Mouse (Mus musculus) myocyte (in vitro differentiated cells): ENCODE results near the gene Id3.

Source experiments
- MAX ChIP-seq: IDR thresholded peaks from one replicate; pipeline ENCODE4 v1.6.1; 2011; ENCODE audit warnings: low read depth, mild to moderate bottlenecking, control low read depth
- POLR2A ChIP-seq: IDR thresholded peaks from one replicate; pipeline ENCODE4 v1.6.1; 2011; ENCODE audit warnings: low read depth, mild to moderate bottlenecking, control low read depth, moderate library complexity; ENCODE audit not compliant: insufficient read length

GRCm38 (mm10) chr4:136121158-136121557, 22.1 kb upstream of the Id3 start:
- no peak for TF ChIP-seq POLR2A
- TF ChIP-seq MAX: no peak
